Mouse (Mus musculus) neural tube, embryonic 12.5 days (tissue): Measurements from ENCODE around the gene Cdk5. TPM values are rescaled to one million over a fixed set of nuclear protein-coding genes. Genes with fewer than 3 reads are reported as not detected.

Experiments used
- ATAC-seq: fragments of 200-750 bp; cut with Nextera tagmentation; 2 replicates; pipeline ENCODE4 v1.8.0; 2017; ENCODE audit warnings: low read depth, mild to moderate bottlenecking, moderate TSS enrichment, moderate library complexity; ENCODE audit not compliant: low FRiP score
- H3K27ac ChIP-seq: fragments of 300-500 bp; sonication (generic); 2 replicates; pipeline ENCODE4 v1.5.1; 2016
- H3K27me3 ChIP-seq: fragments of 300-500 bp; sonication (generic); replicated peaks from 2 replicates; pipeline ENCODE4 v1.6.1; 2016; ENCODE audit warnings: mild to moderate bottlenecking
- H3K36me3 ChIP-seq: fragments of 300-500 bp; sonication (generic); 2 replicates; pipeline ENCODE4 v1.6.1; 2016; ENCODE audit warnings: mild to moderate bottlenecking
- H3K4me1 ChIP-seq: fragments of 300-500 bp; sonication (generic); 2 replicates; pipeline ENCODE4 v1.6.1; 2016
- H3K4me2 ChIP-seq: fragments of 300-500 bp; sonication (generic); replicated peaks from 2 replicates; pipeline ENCODE4 v1.6.1; 2016; ENCODE audit warnings: mild to moderate bottlenecking
- H3K4me3 ChIP-seq: fragments of 300-500 bp; sonication (generic); 2 replicates; pipeline ENCODE4 v1.5.1; 2016
- H3K9ac ChIP-seq: fragments of 300-500 bp; sonication (generic); 2 replicates; pipeline ENCODE4 v1.6.1; 2016; ENCODE audit warnings: mild to moderate bottlenecking
- H3K9me3 ChIP-seq: fragments of 300-500 bp; sonication (generic); 2 replicates; pipeline ENCODE4 v1.6.1; 2016; ENCODE audit warnings: mild to moderate bottlenecking
- WGBS: fragments of 180-500 bp; shearing (Covaris S2); methylation state at CpG from one replicate; pipeline ENCODE4 v1.1.7; 2016; 5-methylcytosine and 5-hydroxymethylcytosine counted together
- polyA plus RNA-seq: library from polyadenylated mRNA; unstranded; fragments of >200 nt; fragmentation: Nextera tagmentation; extraction: Ambion mirVana; gene quantifications from 2 replicates; pipeline ENCODE4 v1.2.1, GENCODE M21; 2016

Gene Cdk5
- polyA plus RNA-seq, 1 experiment from 2014 or later: 79.2 TPM

- Histone ChIP-seq H3K9me3 (no peaks in the 10 kb centered on the region), H3K27me3 (0 out of 2 replicates have a peak, but pooled peaks cover 3% of the 10 kb centered on the region), H3K36me3 (peaks cover 25% of the 10 kb centered on the region), H3K27ac (no peak overlapping the region), H3K4me3 (peak overlapping the region; percentile 52; the same call in 1 of the 2 replicates), H3K9ac (0 out of 2 replicates have a peak overlapping the region, but pooled peaks have one; percentile 64), H3K4me2 (peak overlapping the region; percentile 86), H3K4me1 (peaks cover 54% of the 10 kb centered on the region)
- 12% methylated on average over 9 of the region's 9 CpGs for WGBS
- no peak for ATAC-seq
Measured at GRCm38 (mm10) chr5:24426556-24427284, 3.4 kb upstream of the Cdk5 start.

DNA sequence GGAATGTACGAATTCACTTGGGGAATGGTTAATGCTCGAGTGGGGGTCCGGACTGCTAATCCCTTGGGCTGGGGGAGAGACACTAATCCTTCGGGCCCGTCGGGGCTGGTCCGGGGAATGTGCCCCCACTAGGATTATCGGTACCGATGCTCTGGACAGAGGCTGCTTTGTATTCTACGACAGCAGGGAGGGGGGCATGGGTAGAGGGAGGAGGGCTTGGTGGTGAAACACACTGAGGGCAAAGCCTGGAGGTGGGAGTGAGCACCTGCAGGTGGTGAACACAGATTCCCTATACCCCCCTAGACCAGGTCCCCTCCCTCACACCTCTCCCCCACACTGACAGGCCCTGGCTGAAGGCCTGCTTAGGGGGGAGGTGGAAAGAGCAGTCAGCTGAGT, 2.7 kb upstream of the Cdk5 start:
- H3K4me3 ChIP-seq: peak overlapping the region; percentile 52
- peaks cover 54% of the 10 kb centered on the region for H3K4me1 ChIP-seq
- no peaks in the 10 kb centered on the region for H3K9me3 ChIP-seq
- H3K4me2 ChIP-seq: peak overlapping the region; percentile 86
- peak overlapping the region; percentile 64 for H3K9ac ChIP-seq
- peaks cover 18% of the 10 kb centered on the region for H3K36me3 ChIP-seq
- H3K27me3 ChIP-seq: 0 out of 2 replicates have a peak, but pooled peaks cover 3% of the 10 kb centered on the region
- H3K27ac ChIP-seq: no peak overlapping the region
- 1% methylated on average over 10 of the region's 10 CpGs for WGBS
- ATAC-seq: no peak

GRCm38 (mm10) chr5:24425421-24426036, 2.2 kb upstream of the Cdk5 start:
- H3K4me1 ChIP-seq: peaks cover 54% of the 10 kb centered on the region
- peak overlapping the region; percentile 52 for H3K4me3 ChIP-seq
- 0 out of 2 replicates have a peak, but pooled peaks cover 3% of the 10 kb centered on the region for H3K27me3 ChIP-seq
- peak overlapping the region; percentile 86 for H3K4me2 ChIP-seq
- peaks cover 17% of the 10 kb centered on the region; the same call in 1 of the 2 replicates for H3K36me3 ChIP-seq
- under 1% methylated on average over 27 of the region's 30 CpGs for WGBS
- ATAC-seq: no peak
- H3K9me3 ChIP-seq: no peaks in the 10 kb centered on the region
- no peak overlapping the region for H3K27ac ChIP-seq
- H3K9ac ChIP-seq: peak overlapping the region; percentile 64

DNA sequence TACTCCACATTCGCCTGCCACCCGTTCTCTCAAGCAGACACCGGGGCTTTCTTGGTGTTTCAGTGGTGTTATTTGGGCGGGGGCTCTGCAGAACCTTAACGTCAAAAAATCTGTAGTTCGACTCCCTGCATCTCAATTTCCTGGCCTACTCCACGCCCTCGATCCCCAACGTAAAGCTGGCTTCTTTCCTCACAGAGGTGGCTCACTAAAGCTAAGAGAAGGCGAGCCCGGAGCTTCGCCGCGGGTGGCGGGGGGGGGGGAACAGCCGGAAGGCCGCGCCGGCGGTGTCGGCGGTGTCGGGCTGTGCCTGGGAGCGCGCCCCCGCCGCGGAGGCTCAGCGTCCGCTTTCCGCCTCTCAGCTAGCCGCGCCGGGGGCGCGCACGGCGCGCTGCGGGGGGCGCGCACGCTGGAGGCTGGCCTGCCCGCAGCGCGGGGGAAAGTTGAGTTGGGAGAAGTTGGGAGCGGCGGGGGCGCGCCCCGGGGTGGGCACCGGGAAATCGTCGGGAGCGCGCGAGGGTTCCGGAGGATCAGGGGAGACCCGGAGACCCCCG, 1.6 kb upstream of the Cdk5 start:
- Histone ChIP-seq H3K4me1 (peaks cover 54% of the 10 kb centered on the region), H3K4me3 (peak overlapping the region; percentile 52), H3K27ac (no peak overlapping the region), H3K27me3 (0 out of 2 replicates have a peak, but pooled peaks cover 3% of the 10 kb centered on the region), H3K9me3 (no peaks in the 10 kb centered on the region), H3K4me2 (peak overlapping the region; percentile 86), H3K9ac (peak overlapping the region; percentile 64), H3K36me3 (peaks cover 17% of the 10 kb centered on the region)
- ATAC-seq: no peak
- under 1% methylated on average over 59 of the region's 60 CpGs for WGBS

DNA sequence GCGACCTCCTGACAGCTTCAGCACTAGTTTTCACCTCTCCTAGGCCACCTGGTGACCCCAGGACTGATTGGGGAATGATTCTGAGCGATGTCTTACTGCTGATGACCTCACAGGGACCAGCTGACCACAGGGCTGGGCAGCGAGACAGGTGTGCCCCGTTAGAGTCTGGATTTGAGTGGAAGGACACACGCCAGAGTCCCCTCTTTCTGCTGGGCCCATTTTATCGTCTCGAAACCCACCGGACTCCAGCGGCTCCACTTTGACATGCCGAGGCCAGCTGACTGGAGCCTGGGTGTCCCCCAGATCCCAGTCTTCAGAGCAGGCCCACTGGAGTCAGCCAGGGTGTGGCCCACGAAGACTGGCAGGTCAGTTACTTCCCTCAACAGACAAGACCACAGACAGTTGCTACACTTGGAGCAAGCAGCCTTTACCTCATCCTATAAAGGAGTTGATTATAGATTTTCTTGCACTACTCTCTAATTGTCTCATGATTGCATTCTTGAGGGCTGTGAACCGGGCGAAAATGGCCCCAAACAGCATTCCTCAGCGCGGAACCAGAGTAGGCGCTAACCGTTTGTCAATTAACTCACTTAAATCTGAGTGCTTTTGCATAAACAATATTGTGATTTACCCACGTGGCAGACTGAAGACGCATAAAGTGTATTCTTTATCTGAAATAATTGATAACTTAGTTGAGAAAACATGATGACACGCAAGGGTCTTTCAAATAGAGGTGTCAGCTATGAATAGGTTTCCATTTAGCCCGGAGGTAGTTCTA, 863 bp upstream of the Cdk5 start:
- peaks cover 17% of the 10 kb centered on the region for H3K36me3 ChIP-seq
- H3K4me2 ChIP-seq: peak overlapping the region; percentile 86
- peak overlapping the region; percentile 70 for H3K9ac ChIP-seq
- no peaks in the 10 kb centered on the region for H3K9me3 ChIP-seq
- H3K27me3 ChIP-seq: 0 out of 2 replicates have a peak, but pooled peaks cover 3% of the 10 kb centered on the region
- peak overlapping the region; percentile 81 for H3K27ac ChIP-seq
- peak overlapping the region; percentile 45 for H3K4me3 ChIP-seq
- 17% methylated on average over 21 of the region's 21 CpGs for WGBS
- ATAC-seq: peak; percentile 14
- H3K4me1 ChIP-seq: peaks cover 54% of the 10 kb centered on the region

GRCm38 (mm10) chr5:24420381-24420780, 2.9 kb downstream of the Cdk5 start:
- Histone ChIP-seq H3K27ac (no peak overlapping the region), H3K4me2 (no peak overlapping the region), H3K9ac (no peak overlapping the region), H3K36me3 (peaks cover 26% of the 10 kb centered on the region), H3K27me3 (no peaks in the 10 kb centered on the region), H3K4me3 (no peak overlapping the region), H3K9me3 (no peaks in the 10 kb centered on the region), H3K4me1 (peaks cover 27% of the 10 kb centered on the region)
- WGBS: 89% methylated on average over 9 of the region's 9 CpGs
- ATAC-seq: no peak

- Histone ChIP-seq H3K27ac (no peak overlapping the region), H3K36me3 (peaks cover 26% of the 10 kb centered on the region), H3K9me3 (no peaks in the 10 kb centered on the region), H3K4me3 (no peak overlapping the region), H3K27me3 (no peaks in the 10 kb centered on the region), H3K4me2 (no peak overlapping the region), H3K9ac (no peak overlapping the region), H3K4me1 (peaks cover 8% of the 10 kb centered on the region)
- WGBS: 91% methylated on average over 10 of the region's 10 CpGs
- ATAC-seq: no peak
Measured at GRCm38 (mm10) chr5:24417587-24417986, 5.7 kb downstream of the Cdk5 start.

GRCm38 (mm10) chr5:24416222-24416736, 7.1 kb downstream of the Cdk5 start:
- Histone ChIP-seq H3K4me2 (peak overlapping the region; percentile 20), H3K27ac (no peak overlapping the region), H3K9ac (no peak overlapping the region), H3K4me3 (no peak overlapping the region), H3K4me1 (peaks cover 6% of the 10 kb centered on the region; the same call in 1 of the 2 replicates), H3K27me3 (no peaks in the 10 kb centered on the region), H3K36me3 (peaks cover 26% of the 10 kb centered on the region), H3K9me3 (no peaks in the 10 kb centered on the region)
- 3% methylated on average over 21 of the region's 21 CpGs for WGBS
- ATAC-seq: peak; percentile 67

- Histone ChIP-seq H3K4me2 (no peak overlapping the region), H3K9ac (no peak overlapping the region)
- WGBS: 86% methylated on average over 13 of the region's 13 CpGs
Measured at GRCm38 (mm10) chr5:24413938-24414337, 9.4 kb downstream of the Cdk5 start.

DNA sequence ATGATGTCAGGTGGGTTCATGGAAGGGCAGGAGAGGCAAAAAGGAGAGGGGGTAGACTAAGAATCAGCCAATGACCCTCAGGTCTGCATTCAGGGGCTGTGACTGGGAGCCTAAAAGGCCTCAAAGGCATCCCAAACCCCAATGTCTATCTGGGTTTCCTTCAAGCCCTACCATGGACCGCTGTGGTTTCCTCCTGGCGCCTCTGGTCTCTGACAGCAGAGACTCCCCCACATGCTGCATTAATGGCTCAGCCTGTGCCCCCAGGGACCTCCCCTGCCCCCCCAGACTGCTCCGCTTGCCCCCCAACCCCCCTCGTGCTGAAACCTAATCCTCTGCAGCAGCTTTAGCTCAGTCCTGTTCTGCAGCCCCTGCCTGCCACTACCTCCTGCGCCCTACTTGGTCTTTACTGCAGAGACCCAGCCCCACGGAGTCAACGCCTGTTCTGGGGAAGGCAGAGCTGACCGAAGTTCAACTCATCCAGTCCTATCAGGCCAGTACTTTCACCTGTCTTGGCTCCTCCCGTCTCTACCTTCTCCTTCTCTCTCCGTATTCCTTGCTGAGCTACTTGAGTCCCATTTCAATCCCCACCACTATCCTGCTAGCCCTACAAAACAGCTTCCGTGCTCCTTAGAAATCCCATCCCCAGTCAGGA, 10.2 kb downstream of the Cdk5 start, which contains the start of gene Asic3:
Gene Asic3, plus strand, starts transcription at position 351 of the 652 bp plus-strand sequence.
- H3K27me3 ChIP-seq: no peaks in the 10 kb centered on the region
- WGBS: 53% methylated on average over 11 of the region's 11 CpGs
- no peak within 1 kb of the TSS for H3K4me2 ChIP-seq
- no peaks in the 10 kb centered on the region for H3K9me3 ChIP-seq
- no peak within 1 kb of the TSS for H3K9ac ChIP-seq
- H3K27ac ChIP-seq: no peak within 1 kb of the TSS
- peaks cover 6% of the 10 kb centered on the region; the same call in 1 of the 2 replicates for H3K4me1 ChIP-seq
- H3K4me3 ChIP-seq: no peak within 1 kb of the TSS
- no peak for ATAC-seq
- H3K36me3 ChIP-seq: 0 out of 2 replicates have a peak, but pooled peaks cover 6% of the 10 kb centered on the region

More at GRCm38 (mm10) chr5:24413938-24414337, 9.4 kb downstream of the Cdk5 start:
- H3K4me1 ChIP-seq: peaks cover 6% of the 10 kb centered on the region; the same call in 1 of the 2 replicates
- no peak for ATAC-seq
- H3K36me3 ChIP-seq: peaks cover 12% of the 10 kb centered on the region; the same call in 1 of the 2 replicates
- H3K27me3 ChIP-seq: no peaks in the 10 kb centered on the region
- H3K9me3 ChIP-seq: no peaks in the 10 kb centered on the region
- no peak overlapping the region for H3K4me3 ChIP-seq
- H3K27ac ChIP-seq: no peak overlapping the region

DNA sequence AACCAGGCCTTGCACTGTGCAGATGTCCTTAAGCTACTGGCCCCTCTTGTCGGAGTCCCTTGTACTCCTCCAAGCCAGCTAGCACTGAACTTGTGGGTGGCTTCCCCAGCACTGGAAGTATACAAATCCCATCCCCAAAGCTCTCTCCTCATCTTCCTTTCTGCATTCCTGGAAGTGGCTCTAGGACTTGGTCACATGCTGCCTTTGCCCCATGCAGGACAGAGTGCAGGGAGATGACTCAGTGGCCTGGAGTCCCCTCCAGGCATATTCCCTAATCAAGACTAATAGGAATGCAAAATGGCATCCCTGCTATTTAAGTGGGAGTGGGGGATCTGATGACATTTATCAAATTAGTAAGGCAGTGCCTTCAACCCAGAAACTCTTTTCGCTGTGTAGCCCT, 11.3 kb downstream of the Cdk5 start:
- no peak overlapping the region for H3K27ac ChIP-seq
- no peak for ATAC-seq
- 92% methylated on average over 2 of the region's 2 CpGs for WGBS
- no peak overlapping the region for H3K4me2 ChIP-seq
- no peaks in the 10 kb centered on the region for H3K27me3 ChIP-seq
- H3K9me3 ChIP-seq: no peaks in the 10 kb centered on the region
- H3K9ac ChIP-seq: no peak overlapping the region
- peaks cover 6% of the 10 kb centered on the region; the same call in 1 of the 2 replicates for H3K4me1 ChIP-seq
- peaks cover 11% of the 10 kb centered on the region; the same call in 1 of the 2 replicates for H3K36me3 ChIP-seq
- H3K4me3 ChIP-seq: no peak overlapping the region
